Mouse (Mus musculus) olfactory bulb, adult 2 months (tissue): ENCODE results near the gene Pla2g2c.

Experiments
- CTCF ChIP-seq: fragments of 200-500 bp; IDR thresholded peaks from 2 replicates; pipeline ENCODE4 v1.5.1; 2012; ENCODE audit warnings: low read depth, mild to moderate bottlenecking, low read length, moderate library complexity; ENCODE audit not compliant: insufficient read depth
- POLR2A ChIP-seq: fragments of 200-500 bp; IDR thresholded peaks from 2 replicates; pipeline ENCODE4 v1.6.1; 2012; ENCODE audit warnings: mild to moderate bottlenecking, low read depth, low read length, moderate library complexity; ENCODE audit not compliant: insufficient read depth

- no peak for TF ChIP-seq POLR2A
- TF ChIP-seq CTCF = no peak
These were observed 55.7 kb downstream of the Pla2g2c start for GRCm38 (mm10) chr4:138780300-138780699.
